Mouse (Mus musculus): ENCODE measurements at regions not wholly inside any gene's neighbourhood (a gene's known extent, or its start where the extent isn't known, plus 50 kb on each side); places are given as distances from the start of the nearest gene placed in this dataset.

DNA sequence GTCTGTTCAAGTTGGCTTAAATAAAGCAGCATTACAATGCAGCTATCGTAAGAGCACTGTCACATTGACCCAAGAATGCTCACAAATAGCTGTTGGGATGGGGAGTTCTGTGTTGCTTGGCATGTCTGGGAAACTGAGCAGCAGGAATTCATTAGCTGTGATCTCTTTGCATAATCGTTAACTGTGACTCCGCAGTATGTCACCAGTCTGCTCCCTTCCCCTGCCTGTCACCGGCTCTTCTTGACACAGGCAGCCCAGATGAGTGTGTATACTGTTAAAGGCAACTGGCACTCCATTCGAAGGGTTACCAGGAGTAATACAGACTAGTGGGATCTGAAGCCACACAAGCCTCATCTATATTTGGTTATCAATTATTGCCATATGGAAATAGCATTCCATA lies 67.3 kb upstream of the Osbpl8 start:
- TF ChIP-seq CTCF (IDR thresholded peaks at IDR 0.05; ENCODE audit: low read depth, low read length) (no peak), EP300 (IDR thresholded peaks at IDR 0.05; ENCODE audit: insufficient read depth, low read depth, low read length) (no peak), POLR2A (IDR thresholded peaks at IDR 0.05; ENCODE audit: insufficient read depth, low read length) (no peak)

All from ES-Bruce4 (cell line).